Mouse (Mus musculus): ENCODE measurements around the gene Mrm3.

The Mrm3 gene

DNA sequence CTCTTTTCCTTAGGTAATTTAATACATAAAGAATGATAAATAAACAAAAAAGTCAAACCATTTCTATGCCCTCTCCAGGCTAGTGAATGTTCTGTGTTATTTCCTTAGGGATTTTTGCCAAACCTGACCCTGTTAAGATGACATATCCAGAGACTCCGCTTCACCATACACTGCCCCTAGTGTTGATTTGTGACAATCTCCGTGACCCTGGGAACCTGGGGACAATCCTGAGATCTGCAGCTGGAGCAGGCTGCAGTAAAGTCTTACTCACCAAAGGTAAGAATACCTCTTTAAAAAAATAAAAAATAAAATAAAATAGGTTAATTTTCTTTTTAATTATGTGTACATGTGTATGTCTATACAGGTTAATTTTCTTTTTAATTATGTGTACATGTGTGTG, 3.7 kb downstream of the Mrm3 start:
- intact Hi-C loops (cut with DNase I) = no loop called here

DNA sequence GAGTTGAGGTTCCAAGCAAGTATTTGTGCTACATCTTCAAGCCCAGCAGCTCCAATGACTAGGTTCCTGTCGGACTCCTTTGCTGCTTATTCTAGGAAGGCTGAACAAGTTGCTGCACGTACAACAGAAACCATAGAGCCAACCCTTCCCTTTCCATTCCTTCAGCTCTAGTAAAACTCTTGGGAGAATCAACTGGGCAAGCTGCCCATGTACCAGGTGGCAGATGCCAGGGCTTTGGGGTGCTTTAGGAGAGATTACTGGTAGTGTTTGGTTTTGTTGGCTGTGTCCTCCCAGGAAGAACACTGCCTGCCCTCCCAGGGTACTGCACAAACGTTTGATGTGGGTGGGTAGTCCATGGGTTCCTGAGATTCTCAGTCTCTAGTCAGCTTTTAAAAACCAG, 8.5 kb downstream of the Mrm3 start:
- intact Hi-C loops (cut with DNase I) = loop anchor here (2.0 kb wide), 1 partner anchor 149 kb away; no protein-coding TSS in a partner anchor

DNA sequence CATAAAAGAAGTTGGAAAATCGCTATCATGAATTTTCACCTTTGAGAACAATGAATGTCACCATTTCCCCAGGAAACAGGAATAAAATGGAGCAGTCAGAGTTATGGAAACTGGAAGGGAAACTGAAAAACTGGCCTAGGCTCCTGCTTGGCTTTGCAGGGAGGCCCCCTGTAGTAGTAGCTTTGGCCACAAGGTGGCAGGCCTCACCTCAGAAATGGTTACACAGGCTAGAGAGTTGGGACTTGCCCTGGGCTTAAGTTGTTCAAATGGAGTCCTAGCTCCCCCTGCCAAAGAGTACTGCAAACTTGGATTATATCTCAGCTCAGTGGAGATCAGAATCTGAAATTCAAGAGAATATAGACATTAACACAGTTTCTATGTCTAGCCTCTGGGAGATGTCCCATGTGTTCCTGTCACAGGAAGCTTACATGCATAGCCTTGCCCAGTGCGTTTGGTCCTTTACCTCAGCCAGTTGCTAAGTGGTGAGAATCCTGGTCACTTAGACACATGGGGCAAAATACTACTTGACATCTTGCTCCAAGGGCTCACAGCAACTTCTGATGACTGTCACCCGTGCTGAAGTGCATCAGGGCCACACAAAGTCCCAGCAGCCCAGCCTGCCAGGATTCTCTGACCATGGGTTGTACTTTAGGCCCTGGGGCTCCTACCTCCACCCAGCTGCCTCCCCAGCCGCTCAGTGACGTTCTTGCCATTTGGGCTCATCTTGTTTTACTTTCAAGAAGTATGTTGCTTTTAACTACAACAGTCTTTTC, 9.8 kb downstream of the Mrm3 start:
- intact Hi-C loops (cut with DNase I) = loop anchor here (2.0 kb wide), 1 partner anchor 147 kb away; no protein-coding TSS in a partner anchor

DNA sequence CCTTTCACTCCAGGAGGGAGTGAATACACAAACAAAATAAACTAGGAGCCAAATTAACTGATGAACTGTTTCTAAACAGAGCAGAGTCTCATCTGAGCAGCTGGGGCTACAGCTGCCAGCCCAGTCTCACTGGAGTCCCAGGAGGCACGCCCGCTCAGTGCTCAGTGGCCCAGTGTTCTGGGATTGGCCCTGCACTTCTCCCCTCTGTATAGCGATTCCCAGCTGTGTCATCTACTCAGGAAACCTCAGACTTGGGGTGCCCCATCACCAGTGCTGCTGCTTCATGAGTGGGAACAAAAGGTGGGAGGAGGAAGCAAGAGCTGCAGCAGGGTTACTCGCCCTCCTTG, 10.4 kb downstream of the Mrm3 start:
- intact Hi-C loops (cut with DNase I) = loop anchor here (2.0 kb wide), 1 partner anchor 147 kb away; no protein-coding TSS in a partner anchor

DNA sequence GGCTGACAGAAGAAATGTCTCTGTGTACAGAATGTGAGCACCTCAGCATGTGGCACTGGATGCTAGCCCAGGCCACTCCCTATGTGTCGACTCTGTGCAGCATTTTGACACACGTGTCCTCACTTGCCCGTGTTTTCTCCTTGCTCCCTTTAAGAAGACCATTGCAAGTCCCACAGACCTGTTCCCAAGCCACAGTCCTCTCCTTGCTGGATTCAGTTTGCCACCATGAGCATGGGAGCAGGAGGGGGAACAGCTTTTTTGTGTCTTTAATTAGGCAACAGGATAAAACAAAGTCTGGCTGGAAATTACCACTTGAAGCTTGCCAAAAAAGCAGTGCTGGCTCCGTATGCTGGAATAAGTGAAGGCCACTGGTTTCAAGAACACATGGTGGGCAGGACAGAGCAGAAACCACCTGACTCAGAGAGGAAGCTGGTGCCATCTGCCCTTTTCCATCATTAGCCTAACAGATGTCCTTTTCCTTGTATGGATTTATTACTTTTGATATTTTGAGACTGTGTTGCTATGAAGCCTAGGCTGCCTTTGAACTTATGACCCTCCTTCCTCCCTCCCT, 12.0 kb downstream of the Mrm3 start:
- intact Hi-C loops (cut with DNase I) = no loop called here

DNA sequence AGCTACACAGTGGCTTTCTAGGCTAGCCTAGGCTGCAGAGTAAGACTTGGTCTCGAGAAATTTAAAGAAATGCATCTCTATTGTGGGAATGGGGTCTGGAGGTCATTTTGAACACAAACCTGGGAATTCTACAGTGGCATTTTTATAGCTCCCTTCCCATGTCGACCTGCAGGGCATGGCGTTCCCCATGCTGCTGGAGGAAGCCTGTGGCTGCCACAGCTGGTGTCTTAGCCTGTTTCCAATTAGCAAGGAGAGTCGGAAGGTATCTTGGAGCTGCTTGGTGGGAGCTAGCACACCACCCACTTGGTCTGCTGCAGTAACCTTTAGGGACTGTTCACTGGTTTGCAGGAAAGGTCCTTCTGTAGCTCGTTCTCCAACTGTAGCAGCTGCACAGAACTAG, 12.6 kb downstream of the Mrm3 start:
- intact Hi-C loops (cut with DNase I) = no loop called here

DNA sequence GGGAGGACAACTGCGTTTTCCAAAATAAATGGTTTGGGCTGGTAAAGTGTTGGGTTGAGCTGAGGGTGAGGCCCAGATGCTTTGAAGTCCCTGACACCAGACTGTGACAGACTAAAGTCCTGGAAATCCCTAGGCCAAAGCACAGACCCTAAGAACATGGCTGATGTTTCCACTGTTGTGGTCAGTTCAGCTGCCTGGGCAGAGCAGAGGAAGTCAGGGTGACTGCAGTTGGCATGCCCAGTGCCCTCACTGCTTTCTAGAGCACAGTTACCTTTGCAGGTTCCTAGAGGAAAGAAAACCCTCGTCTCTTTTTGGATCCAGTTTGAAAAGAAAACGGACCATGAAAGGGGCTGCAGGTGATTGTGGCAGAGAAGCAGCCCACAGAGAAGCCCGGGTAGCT, 13.9 kb downstream of the Mrm3 start:
- intact Hi-C loops (cut with DNase I) = no loop called here

DNA sequence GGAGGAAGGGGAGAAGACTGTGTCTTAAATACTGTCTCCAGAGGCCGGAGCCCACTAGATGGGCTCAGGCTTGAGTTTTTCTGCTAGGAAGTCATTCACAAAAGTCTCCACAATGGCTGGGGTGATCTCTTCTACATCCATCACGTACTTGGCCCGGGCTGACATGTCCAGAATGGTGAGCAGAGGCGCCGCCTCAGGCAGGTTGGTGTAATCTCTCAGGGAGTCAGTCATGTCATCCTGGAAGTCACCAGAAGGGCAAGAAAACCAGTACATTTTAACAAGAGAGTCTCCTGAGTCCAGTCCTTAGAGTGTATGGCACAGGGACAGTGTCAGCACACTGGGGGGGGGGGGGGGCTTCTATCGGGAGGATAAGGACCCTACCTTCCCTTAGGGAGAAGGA, 15.0 kb downstream of the Mrm3 start:
- intact Hi-C loops (cut with DNase I) = no loop called here

DNA sequence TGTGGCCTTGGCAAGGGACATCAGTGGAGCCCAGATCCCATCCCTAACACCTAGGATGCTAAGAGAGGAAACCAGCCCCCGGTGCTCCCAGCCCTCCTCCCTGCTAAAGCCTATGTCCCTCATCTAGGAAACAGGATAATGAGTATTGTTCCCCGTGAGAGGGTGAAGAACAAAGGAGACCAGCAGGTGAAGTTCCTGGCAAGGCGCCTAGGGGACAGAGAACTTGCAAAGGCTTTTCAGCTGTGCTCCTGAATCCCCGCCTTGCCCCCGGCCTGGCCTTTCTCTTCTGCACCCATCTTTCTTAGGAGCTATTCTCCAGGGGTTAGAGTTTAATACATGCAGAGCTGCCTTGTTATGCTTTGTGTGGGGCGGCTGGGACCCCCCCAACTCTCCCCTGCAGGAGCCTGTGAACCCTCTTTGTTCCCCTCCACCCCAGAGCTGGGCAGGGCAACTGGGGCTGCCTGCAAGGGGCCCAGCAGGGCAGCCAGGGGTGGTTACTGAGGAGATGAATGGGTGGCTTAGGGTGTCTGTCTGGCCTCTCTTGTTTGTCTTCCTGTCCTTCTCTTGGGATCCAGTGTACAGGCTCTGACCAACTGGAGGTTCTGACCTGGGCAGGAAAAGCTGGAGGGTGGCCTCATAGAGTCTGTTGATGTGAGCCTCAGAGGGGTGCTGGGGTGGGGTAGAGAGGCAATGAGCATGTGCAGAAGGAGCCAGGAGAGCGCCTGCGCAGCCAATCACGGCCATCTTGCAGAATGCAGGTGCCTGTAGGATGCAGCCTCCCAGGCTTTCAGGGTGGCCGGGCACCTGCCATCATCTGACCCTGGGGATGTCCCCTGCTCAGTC, 16.9 kb downstream of the Mrm3 start:
- intact Hi-C loops (cut with DNase I) = no loop called here

DNA sequence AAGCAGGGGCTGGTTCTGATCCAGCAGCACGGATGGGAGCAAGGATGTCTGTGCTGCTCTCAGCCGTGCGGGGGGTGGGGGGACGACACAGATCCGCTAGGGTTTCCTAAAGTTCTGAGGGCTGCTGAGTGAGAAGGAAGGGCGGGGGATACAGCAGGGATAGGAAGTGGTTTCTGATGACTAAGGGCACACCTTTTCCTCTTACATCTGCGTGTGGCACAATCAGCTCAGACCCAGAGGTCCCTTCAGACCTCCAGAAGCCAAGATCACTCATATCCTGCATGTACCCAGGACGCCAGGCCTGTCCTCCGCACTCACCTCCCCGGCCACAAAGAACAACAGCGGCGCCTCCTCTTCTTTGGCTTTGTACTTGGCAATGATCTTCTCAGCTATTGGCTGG, 17.7 kb downstream of the Mrm3 start:
- intact Hi-C loops (cut with DNase I) = no loop called here

DNA sequence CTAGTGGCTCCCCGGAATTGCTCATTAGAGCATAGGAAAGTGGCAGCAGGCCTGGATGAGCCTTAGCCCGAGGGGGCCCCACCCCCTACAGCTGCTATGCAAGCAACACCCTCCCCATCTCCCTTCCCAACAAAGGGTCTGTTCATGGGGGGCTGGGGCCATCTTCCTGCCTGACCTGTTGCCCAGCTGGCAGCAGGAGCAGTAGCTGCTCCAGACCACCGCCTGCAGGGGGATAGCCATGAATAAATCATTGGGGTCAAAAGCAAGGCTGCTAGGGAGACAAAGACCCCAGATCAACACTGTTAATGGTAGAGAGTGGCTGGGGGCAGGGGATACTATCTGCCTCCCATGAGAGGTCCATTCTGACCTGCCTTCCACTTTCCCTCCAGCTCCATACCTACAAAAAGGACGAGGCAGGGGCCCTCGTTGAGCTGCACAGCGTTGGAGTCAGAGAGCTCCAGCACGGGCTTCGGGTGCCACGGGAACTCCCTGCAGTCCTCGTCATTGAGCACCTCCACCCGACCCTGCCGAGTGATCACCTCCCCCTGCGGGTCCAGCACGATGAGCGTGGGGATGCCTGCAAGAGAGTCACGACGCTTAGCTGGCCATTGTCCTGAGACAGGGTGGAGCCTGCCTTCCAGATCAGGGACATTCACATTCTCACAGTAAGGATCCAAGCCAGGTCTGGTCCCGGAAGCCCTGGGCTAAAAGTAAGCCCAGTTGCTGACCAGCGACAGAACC, 19.3 kb downstream of the Mrm3 start:
- intact Hi-C loops (cut with DNase I) = no loop called here

DNA sequence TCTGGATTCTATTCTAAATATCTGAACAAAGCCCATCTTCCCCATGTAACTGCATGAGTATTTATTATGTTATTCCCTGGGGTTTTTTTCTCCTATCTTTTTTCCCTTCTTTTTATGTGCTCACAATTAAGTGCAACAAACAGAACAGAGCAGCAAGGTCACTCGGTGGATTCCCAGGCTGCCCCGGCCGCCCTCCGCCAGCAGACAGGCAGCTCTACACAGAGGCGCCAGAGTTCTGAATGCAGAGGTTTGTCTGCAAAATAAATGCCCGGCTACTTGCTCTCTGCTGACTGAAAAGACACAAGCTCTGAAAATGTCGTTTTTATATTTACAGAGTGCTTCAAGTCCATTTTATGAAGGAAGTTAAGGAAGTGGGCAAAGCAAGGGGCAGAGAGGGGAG, 24.0 kb downstream of the Mrm3 start:
- intact Hi-C loops (cut with DNase I) = no loop called here

DNA sequence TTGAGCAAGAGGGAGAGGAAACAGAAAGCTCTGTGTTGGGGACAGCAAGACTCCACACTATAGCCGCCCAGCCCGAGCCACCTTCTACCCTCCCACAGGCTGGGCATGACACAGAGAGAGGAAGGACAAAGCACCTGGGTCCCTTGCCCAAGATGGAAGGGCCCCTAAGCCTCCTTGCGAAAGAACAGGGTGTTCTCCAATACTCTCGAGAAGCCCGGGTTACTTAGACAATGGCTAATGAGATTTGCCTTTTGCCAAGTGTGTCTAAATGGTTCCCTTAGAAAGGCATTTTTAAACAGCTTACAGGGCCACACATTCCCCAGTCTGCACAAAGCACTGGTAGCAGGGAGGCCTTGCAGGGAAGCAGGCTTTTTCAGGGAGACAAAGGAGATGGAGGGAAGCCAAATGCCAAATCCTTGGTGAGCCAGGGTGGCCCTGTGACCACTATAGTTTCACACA, 24.5 kb downstream of the Mrm3 start:
- intact Hi-C loops (cut with DNase I) = no loop called here

DNA sequence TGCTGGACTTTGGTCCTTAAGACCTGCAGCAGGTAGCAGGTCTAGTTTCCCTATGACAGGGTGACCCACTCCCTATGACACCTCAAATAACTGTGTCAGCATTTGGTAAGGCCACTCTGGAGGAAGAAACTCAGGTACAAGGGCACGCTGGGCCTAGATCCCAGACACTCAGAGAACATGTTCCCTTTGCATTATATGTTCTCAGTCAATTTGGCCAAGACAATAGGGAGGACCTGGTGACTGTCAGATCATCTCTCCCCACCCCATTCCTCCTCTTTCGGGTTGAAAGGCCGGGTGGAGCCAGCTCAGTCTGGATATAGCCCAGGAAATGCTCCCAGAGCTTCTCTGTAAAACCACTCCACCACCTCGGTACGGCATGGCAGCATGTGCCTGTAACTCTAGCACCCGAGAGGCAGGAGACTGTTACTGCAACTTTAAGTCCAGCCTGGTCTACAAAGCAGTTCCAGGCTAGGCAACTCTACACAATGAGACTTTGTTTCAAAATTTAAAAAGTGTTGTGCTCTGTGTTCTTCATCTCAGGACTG, 25.1 kb downstream of the Mrm3 start:
- intact Hi-C loops (cut with DNase I) = no loop called here

DNA sequence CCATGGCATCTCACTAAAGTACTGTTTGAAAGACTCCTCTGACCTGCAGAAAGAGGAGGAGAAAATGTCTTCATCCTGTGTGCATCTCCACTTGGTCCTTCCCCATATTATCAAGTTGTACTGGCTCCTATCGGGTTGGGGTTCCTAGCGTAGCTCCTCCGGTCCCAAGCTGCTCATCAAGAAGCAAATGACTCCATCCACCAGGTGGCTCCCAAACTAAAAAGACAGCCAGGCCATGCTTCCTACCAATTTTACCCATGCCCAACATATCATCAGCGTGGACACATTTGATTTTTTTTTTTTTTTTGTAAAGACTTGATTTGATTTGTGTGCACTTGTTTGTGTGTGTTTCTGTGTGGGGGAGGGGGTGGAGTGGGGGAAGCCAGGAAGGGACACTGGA, 28.9 kb downstream of the Mrm3 start:
- intact Hi-C loops (cut with DNase I) = loop anchor here (5.0 kb wide), 1 partner anchor 125 kb away; the partner anchor contains the start of gene Nxn

DNA sequence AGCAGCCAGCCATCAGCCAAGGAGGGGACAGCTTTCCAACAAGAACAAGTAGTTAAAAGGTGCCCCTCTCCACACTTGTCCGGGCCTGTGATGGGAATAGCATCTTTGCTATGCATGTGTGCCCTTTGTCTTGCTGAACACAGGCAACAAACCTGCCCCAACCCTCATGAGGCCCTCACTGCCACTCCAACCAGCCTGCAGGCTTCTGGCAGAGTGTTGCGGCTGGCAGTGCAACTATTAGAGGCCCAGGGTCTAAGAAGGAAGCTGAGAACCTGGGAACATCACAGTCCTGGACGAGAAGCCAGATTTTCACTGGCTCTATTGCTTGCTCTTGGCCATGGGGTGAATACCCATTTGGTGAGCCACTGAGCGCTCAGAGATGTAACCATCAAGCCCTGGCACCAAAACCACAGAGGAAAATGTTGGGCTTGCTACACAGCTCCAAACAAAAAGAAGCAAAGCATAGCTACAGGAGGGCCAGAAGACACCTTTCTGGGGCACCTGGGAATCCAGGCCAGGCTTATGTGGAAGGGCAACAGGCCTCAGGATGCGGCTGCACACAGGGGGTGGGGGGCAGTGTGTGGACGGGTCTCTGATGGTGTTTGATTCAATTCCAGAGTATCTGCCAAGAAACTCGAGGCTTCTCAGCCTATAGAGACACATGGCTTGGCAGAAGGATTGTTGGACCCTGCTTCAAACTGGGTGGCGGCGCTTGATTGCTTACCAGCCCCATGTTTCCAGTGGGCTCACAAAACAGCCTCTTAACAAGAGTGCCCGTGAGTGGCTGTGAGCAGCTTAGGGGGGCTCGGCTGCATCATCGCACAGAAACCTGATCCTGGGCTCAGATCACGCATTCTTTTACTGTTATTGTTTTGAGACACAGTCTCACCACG, 35.7 kb downstream of the Mrm3 start:
- intact Hi-C loops (cut with DNase I) = no loop called here

DNA sequence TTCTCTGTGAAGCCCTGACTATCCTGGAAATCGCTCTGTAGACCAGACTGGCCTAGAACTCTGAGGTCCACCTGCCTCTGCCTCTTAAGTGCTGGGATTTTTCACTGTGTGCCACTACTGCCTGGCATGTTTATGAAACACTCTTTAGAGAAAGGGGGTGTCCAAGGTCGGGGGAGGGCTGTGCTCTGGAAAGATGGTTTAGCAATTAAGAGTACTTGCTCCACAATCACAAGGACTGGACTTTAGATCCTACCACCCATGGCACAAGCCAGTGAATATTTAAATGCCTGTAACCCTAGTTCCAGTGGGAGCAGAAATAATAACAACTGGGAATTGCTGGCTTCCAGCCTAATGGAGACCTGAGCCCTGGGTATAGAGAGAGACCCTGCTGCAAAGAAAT, 36.5 kb downstream of the Mrm3 start:
- intact Hi-C loops (cut with DNase I) = no loop called here

DNA sequence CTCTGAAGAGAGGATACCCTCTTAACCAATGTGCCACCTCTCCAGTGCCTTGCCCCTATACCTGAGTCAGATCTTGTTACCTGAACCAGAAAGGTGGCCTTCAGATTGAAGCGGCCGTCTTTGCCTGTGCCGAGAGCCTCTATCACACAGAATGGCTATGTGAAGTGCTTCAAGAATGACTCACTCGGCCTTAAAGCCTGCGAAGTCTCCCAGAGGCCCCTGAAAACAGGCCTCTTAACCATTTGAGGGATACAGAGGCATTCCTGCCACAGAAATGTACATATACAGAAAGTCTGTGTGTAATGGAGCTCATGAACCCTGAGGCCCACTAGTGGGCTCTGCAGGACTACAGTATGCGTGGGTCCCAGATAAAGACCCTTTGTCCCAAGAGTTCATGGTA, 40.3 kb downstream of the Mrm3 start:
- intact Hi-C loops (cut with DNase I) = no loop called here

DNA sequence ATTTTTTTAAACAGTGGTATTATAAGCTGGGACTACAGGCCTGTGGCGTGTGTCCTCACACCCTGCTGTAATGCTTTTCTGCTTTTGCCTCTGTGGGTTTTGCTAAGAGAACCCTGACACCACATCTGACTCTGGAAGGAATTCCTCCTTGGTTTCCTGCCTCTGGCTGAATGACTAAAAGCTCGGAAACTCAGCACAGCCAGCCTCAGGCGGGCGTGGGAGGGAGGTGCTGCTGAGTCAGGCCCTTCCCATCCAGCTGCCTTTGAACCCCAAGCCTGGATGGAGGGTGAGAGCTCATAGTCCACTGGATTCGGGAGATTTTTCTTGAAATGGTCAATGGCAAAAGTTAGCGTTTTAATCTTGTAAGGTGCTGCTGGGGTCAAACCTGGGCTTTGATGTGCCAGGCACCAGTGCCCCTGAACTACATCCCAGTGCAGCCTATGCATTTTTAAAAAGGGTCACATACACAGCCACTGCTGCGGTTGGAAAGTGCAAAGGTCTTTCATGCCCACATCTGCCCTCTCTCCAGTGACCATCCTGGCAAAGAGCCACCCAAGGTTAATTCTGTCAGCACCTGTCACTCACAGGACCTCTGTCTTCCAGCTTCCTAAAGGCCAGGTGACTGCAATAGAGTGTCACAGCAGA, 42.0 kb downstream of the Mrm3 start:
- intact Hi-C loops (cut with DNase I) = no loop called here

Data from adrenal gland (tissue).